Mouse (Mus musculus) c-Kit-positive CD71-positive TER-119-positive erythroid progenitor cells, embryonic 14.5 days (primary cell): ENCODE results near the gene Proca1.

Experiments used
- DNase-seq: peaks from one replicate; pipeline ENCODE4 v3.0.0-alpha.2; 2013; ENCODE audit warnings: low spot score

Gene Proca1

GRCm38 (mm10) chr11:78193113-78193512 lies at the start of gene Proca1:
TSS of gene Proca1 (plus strand) at chr11:78193392.
- DNase-seq = no peak

DNA sequence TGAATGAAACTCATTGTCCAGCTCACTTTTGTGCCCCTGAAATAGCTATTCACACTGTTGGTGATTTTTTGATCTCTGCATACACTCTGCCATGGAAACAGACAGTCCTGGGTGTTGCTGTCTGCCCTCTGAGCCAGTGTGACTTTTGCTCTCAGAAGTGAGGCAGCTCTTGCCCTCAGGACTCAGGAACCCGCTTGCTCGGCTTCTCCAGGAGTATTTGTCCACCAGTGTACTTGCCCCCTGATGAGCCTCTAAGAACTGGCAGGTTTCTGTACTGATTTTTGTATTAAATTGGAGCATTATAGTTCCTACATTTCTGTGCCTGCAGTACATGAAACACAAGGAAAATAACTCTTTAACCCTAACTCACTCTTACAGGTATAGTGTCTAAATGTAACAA lies 49.7 kb upstream of the Proca1 start:
- DNase-seq = no peak

DNA sequence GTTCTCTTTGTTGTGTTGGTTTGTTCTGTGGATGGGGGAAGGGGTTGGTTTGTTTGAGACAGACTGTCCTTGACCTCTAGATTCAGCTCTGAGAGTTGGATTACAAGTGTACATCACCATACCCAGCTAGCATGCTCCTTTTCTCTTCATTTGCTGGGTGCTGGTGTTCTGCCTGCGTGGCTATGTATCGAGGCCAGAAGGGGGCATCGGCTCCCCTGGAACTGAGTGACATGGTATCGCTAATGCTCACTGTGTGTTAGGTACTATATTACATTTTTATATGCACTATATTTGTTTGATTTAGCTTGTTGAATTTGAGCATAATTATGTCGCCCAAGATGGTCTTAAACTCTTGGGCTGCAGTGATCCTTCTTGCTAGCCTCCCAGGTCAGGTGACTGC lies 47.0 kb upstream of the Proca1 start:
- DNase-seq = no peak

- no peak for DNase-seq
Measured at GRCm38 (mm10) chr11:78146707-78147543, 46.3 kb upstream of the Proca1 start.

DNA sequence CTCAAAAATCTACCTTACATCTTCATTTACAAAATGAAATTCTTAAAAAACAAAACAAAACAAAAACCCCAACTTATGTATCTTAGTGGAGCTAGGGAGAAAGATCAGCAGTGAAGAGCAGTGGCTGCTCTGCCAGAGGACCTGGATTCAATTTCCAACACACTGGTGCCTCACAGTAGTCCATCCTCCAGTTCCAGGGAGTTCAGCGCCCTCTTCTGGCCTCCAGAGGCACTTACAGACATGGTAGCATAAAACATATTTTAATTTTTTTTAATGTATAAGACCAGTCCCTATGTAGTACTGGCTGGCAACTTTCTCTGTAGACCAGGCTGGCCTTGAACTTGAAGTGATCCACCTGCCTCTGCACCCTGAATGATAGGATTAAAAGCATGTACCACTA lies 42.0 kb upstream of the Proca1 start:
- DNase-seq = no peak

DNA sequence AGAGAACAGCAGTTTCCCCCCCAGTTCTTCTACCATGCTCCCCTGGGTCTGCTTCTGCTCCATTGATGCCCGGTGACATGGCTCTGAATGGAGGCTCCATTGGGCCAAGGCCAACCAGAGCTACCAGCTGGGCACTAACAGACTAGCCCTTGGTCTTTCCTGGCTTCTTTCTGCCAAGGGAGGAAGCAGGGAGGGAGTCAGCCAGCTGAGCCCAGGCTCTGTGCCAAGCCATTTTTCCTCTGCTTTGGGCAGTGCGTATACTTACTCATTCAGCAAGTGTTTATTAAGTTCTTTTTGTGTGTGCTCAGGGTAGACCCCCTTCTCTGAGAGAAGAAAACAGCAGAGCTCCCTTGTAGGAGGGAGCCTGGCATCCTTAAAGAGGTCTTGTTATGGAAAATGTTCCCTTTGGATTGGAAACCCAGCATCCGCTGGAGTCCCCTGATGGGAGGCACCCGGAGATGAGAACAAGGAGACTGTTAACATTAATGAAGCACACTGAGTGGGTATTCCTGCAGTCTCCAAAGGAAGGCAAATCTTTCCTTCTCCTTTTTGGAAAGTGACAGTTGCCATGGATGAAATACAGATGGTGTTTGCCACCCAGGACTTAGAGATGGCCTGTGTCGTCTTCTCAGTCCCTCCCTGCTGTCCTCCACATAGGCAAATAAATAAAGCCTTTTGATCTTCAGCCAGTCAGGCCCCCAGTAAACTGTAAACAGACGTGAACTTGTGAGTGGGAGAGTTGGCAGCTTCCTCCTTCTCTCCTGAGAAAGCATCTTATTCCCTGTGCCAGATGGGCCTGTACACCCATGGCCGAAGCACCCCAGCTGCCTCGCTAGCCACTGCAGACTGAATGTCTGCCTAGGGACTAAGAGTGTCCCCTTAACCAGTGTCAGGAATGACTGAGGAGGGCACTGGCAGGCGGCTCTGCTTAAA lies 40.6 kb upstream of the Proca1 start:
- DNase-seq = no peak

GRCm38 (mm10) chr11:78153778-78154177 lies 39.4 kb upstream of the Proca1 start:
- DNase-seq = no peak

DNA sequence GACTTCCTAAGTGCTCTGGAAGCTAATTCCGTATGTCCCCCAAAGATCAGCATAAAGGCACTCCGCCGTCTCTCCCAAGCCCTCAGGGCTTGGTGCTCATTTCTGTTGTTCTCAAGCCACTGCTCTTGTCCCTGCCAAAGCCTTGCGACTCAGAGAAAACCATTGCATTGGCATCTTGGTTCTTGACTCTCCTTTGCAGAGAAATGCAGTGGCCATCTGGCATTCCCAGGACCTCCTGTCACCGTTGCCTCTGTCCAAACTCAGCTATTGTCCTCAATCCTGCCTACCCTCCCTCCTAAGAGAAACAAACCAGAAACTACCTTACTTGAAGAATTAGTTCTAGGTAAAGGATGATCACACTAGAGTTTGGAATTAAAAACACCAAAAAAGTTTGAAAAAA lies 37.5 kb upstream of the Proca1 start:
- no peak for DNase-seq

GRCm38 (mm10) chr11:78156156-78156699 lies 37.0 kb upstream of the Proca1 start:
- no peak for DNase-seq

- peak; percentile 87 for DNase-seq
Measured at GRCm38 (mm10) chr11:78159096-78159495, 34.1 kb upstream of the Proca1 start.

GRCm38 (mm10) chr11:78159557-78159956 lies 33.6 kb upstream of the Proca1 start:
- DNase-seq = no peak

- no peak for DNase-seq
Measured at GRCm38 (mm10) chr11:78160171-78160570, 33.0 kb upstream of the Proca1 start.

DNA sequence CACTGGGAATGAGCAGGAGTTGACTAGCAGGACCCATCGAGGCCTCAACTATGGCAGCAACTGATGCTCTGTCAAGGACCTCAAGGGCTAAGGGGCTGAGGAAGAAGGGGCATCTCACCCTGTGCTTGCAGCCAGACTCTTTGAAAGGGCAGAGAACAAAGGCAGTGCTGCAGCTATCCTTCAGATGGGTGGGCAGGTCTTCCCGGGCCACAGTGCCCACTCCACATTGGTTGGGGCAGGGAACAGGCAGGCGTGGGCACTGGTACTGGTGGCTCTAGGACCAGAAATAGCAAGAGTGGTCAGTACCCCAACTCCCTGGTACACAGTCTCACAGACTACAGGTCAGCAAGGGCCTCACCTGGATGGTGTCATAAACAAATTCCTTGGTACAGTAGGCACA lies 32.5 kb upstream of the Proca1 start:
- no peak for DNase-seq

DNA sequence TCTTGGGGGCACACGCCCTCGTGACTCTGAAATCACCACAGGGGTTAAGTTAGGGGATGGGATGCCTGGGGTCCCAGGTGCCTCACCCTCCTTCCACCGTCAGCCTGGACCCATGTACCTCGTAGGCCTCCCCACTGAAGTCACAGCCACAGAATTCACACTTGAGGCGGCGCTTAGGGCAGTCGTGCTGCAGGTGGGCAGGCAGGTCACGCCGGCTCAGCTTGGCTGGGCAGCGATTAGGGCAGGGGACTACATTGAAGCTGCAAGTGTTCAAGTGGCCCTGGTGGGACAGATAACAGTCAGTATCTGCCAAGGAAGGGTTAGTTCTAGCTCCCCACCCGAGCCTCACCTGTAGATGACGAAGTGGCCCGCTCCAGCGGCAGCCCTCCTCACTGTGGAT lies 32.0 kb upstream of the Proca1 start:
- DNase-seq = no peak

GRCm38 (mm10) chr11:78161968-78162367 lies 31.2 kb upstream of the Proca1 start:
- DNase-seq = no peak

- no peak for DNase-seq
Measured at GRCm38 (mm10) chr11:78162504-78162903, 30.7 kb upstream of the Proca1 start.

DNA sequence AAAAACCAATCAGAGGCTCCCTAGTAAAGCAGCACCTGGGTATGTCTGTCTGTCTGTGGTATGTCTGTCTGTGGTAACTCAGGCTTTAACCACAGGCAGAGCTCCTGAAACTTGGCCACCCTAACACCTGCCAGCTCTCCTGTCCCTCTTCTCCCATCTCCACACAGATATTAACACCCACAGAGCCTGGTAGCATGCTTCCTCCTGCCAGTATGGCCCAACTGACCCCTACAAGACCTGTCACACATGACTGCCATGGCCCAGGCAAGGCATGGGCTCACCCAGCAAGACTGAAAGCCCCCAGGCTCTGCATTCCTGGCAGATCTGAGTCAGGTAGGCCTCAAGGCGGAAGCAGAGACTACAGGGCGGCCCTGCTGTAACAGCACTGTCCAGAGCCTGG lies 30.1 kb upstream of the Proca1 start:
- no peak for DNase-seq

GRCm38 (mm10) chr11:78163681-78164603 lies 29.2 kb upstream of the Proca1 start:
- DNase-seq = no peak

DNA sequence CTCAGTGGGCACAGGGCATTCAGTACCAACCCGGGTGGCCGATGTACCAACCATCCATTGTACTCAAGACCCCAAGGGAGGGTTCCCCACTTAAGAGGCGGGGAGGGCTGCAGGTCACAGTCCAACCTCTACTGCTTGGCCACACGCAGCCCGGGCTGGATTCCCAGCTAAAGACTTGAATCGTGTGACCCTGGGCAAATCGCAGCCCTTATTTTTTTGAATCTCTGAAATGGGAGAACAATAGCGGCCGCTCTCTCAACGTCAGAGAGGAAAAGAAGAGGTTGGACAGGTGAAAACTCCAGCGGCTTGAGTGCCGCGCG lies 28.6 kb upstream of the Proca1 start:
- no peak for DNase-seq

DNA sequence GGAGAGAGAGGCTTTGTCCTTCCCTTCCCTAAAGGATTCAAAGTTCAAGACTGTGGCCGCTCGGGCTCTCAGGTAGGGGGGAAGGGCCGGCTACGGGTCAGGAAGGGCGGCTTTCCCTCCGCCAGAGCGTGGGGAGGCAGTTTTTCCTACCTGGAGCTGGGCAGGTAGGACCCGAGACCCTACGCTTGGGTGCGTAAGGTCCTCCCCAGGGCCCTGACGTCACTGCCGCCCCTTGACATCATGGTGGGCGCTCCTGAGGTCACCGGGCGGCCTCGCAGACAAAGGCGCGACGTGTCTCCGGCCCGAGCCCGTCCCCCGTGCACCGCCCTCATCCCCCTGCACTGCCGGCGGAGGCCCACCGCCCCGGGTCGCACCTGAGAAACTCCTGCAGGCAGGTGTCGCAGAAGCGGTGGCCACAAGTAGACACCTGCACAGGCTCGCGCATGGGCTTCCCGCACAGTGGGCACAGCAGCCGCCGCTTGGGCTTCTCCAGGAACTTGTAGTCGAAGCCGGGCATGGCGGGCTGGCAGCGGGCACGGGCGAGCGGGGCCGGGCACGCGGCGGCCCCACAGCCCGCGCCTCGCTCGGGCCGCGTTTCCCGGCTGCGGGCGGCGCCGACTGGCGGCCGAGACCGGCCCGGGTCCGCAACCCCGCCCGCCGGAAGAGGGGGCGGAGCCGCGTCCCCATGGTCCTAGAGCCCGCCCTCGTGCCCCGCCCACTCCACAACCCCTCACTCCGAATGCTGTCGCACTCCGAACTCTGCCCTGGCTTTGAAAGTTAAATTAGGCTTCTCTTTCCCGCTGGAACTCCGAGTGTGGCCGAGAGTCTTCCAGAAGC lies 28.1 kb upstream of the Proca1 start, which contains the start of gene Traf4:
Traf4 (minus strand) TSS at position 666 of the 837 bp plus-strand sequence.
- peak; percentile 82 for DNase-seq

DNA sequence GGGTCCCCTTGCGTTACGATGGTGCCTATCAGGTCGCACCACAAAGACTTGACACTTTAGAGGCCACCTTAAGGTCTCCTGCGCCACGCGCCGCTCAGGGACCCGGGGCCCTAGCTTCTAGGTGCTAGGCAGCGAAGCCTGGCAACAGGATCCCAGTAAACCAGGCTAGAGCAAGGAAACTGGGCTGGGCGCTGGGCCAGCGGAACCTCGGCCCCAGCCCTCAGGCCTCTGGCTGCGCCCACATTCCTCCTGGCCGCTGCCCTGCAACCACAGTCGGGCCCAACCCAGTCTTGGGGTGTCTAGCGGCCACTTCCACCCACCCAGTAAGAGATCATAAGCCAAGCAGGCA lies 27.5 kb upstream of the Proca1 start:
- no peak for DNase-seq
